Mouse (Mus musculus): ENCODE data around the gene Bpi. TPM values are rescaled to one million over a fixed set of nuclear protein-coding genes. Genes with fewer than 3 reads are reported as not detected.

The Bpi gene
- polyA plus RNA-seq, 1 experiment from 2014 or later, result not detected

- H3K36me3 ChIP-seq, result no peaks in the 10 kb centered on the region
- no peak for ATAC-seq (ENCODE audit: insufficient number of reproducible peaks, low FRiP score, low TSS enrichment, low read depth)
- H3K4me2 ChIP-seq (replicated peaks), result no peak overlapping the region
- H3K27me3 ChIP-seq, result no peaks in the 10 kb centered on the region
- H3K4me3 ChIP-seq (replicated peaks), result no peak overlapping the region
- no peaks in the 10 kb centered on the region for H3K9me3 ChIP-seq (replicated peaks)
- H3K9ac ChIP-seq, result no peak overlapping the region
- WGBS, result 23% methylated on average over 2 of the region's 2 CpGs
- no peak overlapping the region for H3K27ac ChIP-seq (replicated peaks)
- H3K4me1 ChIP-seq, result no peaks in the 10 kb centered on the region
Observed at GRCm38 (mm10) chr2:158273646-158274045, 15.8 kb downstream of the Bpi start.

GRCm38 (mm10) chr2:158275349-158275748 lies 17.5 kb downstream of the Bpi start:
- no peak for ATAC-seq (ENCODE audit: insufficient number of reproducible peaks, low FRiP score, low TSS enrichment, low read depth)
- 89% methylated on average over 3 of the region's 3 CpGs for WGBS

GRCm38 (mm10) chr2:158275811-158276210 lies 17.9 kb downstream of the Bpi start:
- no peaks in the 10 kb centered on the region for H3K27me3 ChIP-seq

More at GRCm38 (mm10) chr2:158275349-158275748, 17.5 kb downstream of the Bpi start:
- no peaks in the 10 kb centered on the region for H3K27me3 ChIP-seq
- no peak overlapping the region for H3K27ac ChIP-seq (replicated peaks)
- no peaks in the 10 kb centered on the region for H3K4me1 ChIP-seq
- H3K9ac ChIP-seq, result no peak overlapping the region
- no peak overlapping the region for H3K4me3 ChIP-seq (replicated peaks)
- no peak overlapping the region for H3K4me2 ChIP-seq (replicated peaks)
- no peaks in the 10 kb centered on the region for H3K36me3 ChIP-seq
- no peaks in the 10 kb centered on the region for H3K9me3 ChIP-seq (replicated peaks)

GRCm38 (mm10) chr2:158276451-158276850 lies 18.6 kb downstream of the Bpi start:
- H3K4me3 ChIP-seq (replicated peaks), result no peak overlapping the region
- no peaks in the 10 kb centered on the region for H3K27me3 ChIP-seq
- no peak overlapping the region for H3K4me2 ChIP-seq (replicated peaks)
- H3K36me3 ChIP-seq, result no peaks in the 10 kb centered on the region
- H3K4me1 ChIP-seq, result no peaks in the 10 kb centered on the region
- H3K9ac ChIP-seq, result no peak overlapping the region
- no peaks in the 10 kb centered on the region for H3K9me3 ChIP-seq (replicated peaks)
- ATAC-seq (ENCODE audit: insufficient number of reproducible peaks, low FRiP score, low TSS enrichment, low read depth), result no peak
- WGBS, result 66% methylated on average over 6 of the region's 6 CpGs
- no peak overlapping the region for H3K27ac ChIP-seq (replicated peaks)

More at GRCm38 (mm10) chr2:158275811-158276210, 17.9 kb downstream of the Bpi start:
- Histone ChIP-seq H3K36me3 (no peaks in the 10 kb centered on the region), H3K4me1 (no peaks in the 10 kb centered on the region), H3K4me2 (replicated peaks) (no peak overlapping the region), H3K4me3 (replicated peaks) (no peak overlapping the region), H3K27ac (replicated peaks) (no peak overlapping the region), H3K9me3 (replicated peaks) (no peaks in the 10 kb centered on the region), H3K9ac (no peak overlapping the region)
- WGBS, result 54% methylated on average over 4 of the region's 4 CpGs
- ATAC-seq (ENCODE audit: insufficient number of reproducible peaks, low FRiP score, low TSS enrichment, low read depth), result no peak

GRCm38 (mm10) chr2:158276878-158277277 lies 19.0 kb downstream of the Bpi start:
- no peak overlapping the region for H3K4me3 ChIP-seq (replicated peaks)
- 80% methylated on average over 4 of the region's 4 CpGs for WGBS
- 0 out of 2 replicates have a peak, but pooled peaks cover 2% of the 10 kb centered on the region for H3K4me1 ChIP-seq
- no peaks in the 10 kb centered on the region for H3K36me3 ChIP-seq
- H3K9ac ChIP-seq, result no peak overlapping the region
- no peak overlapping the region for H3K27ac ChIP-seq (replicated peaks)
- ATAC-seq (ENCODE audit: insufficient number of reproducible peaks, low FRiP score, low TSS enrichment, low read depth), result no peak
- no peaks in the 10 kb centered on the region for H3K9me3 ChIP-seq (replicated peaks)
- no peaks in the 10 kb centered on the region for H3K27me3 ChIP-seq
- no peak overlapping the region for H3K4me2 ChIP-seq (replicated peaks)

GRCm38 (mm10) chr2:158279656-158280055 lies 21.8 kb downstream of the Bpi start:
- no peak for ATAC-seq (ENCODE audit: insufficient number of reproducible peaks, low FRiP score, low TSS enrichment, low read depth)
- 87% methylated on average over 4 of the region's 4 CpGs for WGBS
- Histone ChIP-seq H3K27ac (replicated peaks) (no peak overlapping the region), H3K4me3 (replicated peaks) (no peak overlapping the region), H3K4me2 (replicated peaks) (no peak overlapping the region), H3K36me3 (no peaks in the 10 kb centered on the region), H3K9me3 (replicated peaks) (no peaks in the 10 kb centered on the region), H3K27me3 (no peaks in the 10 kb centered on the region), H3K9ac (no peak overlapping the region), H3K4me1 (0 out of 2 replicates have a peak, but pooled peaks cover 3% of the 10 kb centered on the region)

GRCm38 (mm10) chr2:158281497-158282205 lies 23.8 kb downstream of the Bpi start:
- H3K9ac ChIP-seq, result no peak overlapping the region
- 0 out of 2 replicates have a peak, but pooled peaks cover 3% of the 10 kb centered on the region for H3K4me1 ChIP-seq
- ATAC-seq (ENCODE audit: insufficient number of reproducible peaks, low FRiP score, low TSS enrichment, low read depth), result no peak
- no peaks in the 10 kb centered on the region for H3K36me3 ChIP-seq
- H3K4me3 ChIP-seq (replicated peaks), result no peak overlapping the region
- H3K4me2 ChIP-seq (replicated peaks), result no peak overlapping the region
- H3K27me3 ChIP-seq, result no peaks in the 10 kb centered on the region
- 58% methylated on average over 16 of the region's 16 CpGs for WGBS
- no peak overlapping the region for H3K27ac ChIP-seq (replicated peaks)
- H3K9me3 ChIP-seq (replicated peaks), result no peaks in the 10 kb centered on the region

- no peaks in the 10 kb centered on the region for H3K36me3 ChIP-seq
- no peak overlapping the region for H3K4me2 ChIP-seq (replicated peaks)
- no peaks in the 10 kb centered on the region for H3K9me3 ChIP-seq (replicated peaks)
- no peaks in the 10 kb centered on the region for H3K27me3 ChIP-seq
- no peak overlapping the region for H3K27ac ChIP-seq (replicated peaks)
- no peak overlapping the region for H3K4me3 ChIP-seq (replicated peaks)
- H3K4me1 ChIP-seq, result 0 out of 2 replicates have a peak, but pooled peaks cover 3% of the 10 kb centered on the region
- no peak for ATAC-seq (ENCODE audit: insufficient number of reproducible peaks, low FRiP score, low TSS enrichment, low read depth)
- H3K9ac ChIP-seq, result no peak overlapping the region
- 73% methylated on average over 7 of the region's 7 CpGs for WGBS
Observed at GRCm38 (mm10) chr2:158283136-158283535, 25.2 kb downstream of the Bpi start.

GRCm38 (mm10) chr2:158283771-158284170 lies 25.9 kb downstream of the Bpi start:
- 73% methylated on average over 6 of the region's 6 CpGs for WGBS

GRCm38 (mm10) chr2:158284571-158284970 lies 26.7 kb downstream of the Bpi start:
- ATAC-seq (ENCODE audit: insufficient number of reproducible peaks, low FRiP score, low TSS enrichment, low read depth), result no peak
- H3K27ac ChIP-seq (replicated peaks), result no peak overlapping the region
- WGBS, result 29% methylated on average over 11 of the region's 11 CpGs

More at GRCm38 (mm10) chr2:158283771-158284170, 25.9 kb downstream of the Bpi start:
- H3K4me2 ChIP-seq (replicated peaks), result no peak overlapping the region
- no peak overlapping the region for H3K9ac ChIP-seq
- no peaks in the 10 kb centered on the region for H3K27me3 ChIP-seq
- H3K4me3 ChIP-seq (replicated peaks), result no peak overlapping the region
- no peak for ATAC-seq (ENCODE audit: insufficient number of reproducible peaks, low FRiP score, low TSS enrichment, low read depth)
- H3K27ac ChIP-seq (replicated peaks), result no peak overlapping the region
- H3K4me1 ChIP-seq, result 0 out of 2 replicates have a peak, but pooled peaks cover 3% of the 10 kb centered on the region
- H3K9me3 ChIP-seq (replicated peaks), result no peaks in the 10 kb centered on the region
- H3K36me3 ChIP-seq, result no peaks in the 10 kb centered on the region

GRCm38 (mm10) chr2:158285655-158286054 lies 27.8 kb downstream of the Bpi start:
- no peak overlapping the region for H3K4me2 ChIP-seq (replicated peaks)
- H3K27ac ChIP-seq (replicated peaks), result no peak overlapping the region
- H3K36me3 ChIP-seq, result no peaks in the 10 kb centered on the region
- H3K27me3 ChIP-seq, result no peaks in the 10 kb centered on the region
- no peak overlapping the region for H3K9ac ChIP-seq
- ATAC-seq (ENCODE audit: insufficient number of reproducible peaks, low FRiP score, low TSS enrichment, low read depth), result no peak
- no peak overlapping the region for H3K4me3 ChIP-seq (replicated peaks)
- WGBS, result 46% methylated on average over 6 of the region's 6 CpGs
- 0 out of 2 replicates have a peak, but pooled peaks cover 3% of the 10 kb centered on the region for H3K4me1 ChIP-seq
- H3K9me3 ChIP-seq (replicated peaks), result no peaks in the 10 kb centered on the region

More at GRCm38 (mm10) chr2:158284571-158284970, 26.7 kb downstream of the Bpi start:
- Histone ChIP-seq H3K9me3 (replicated peaks) (no peaks in the 10 kb centered on the region), H3K4me2 (replicated peaks) (no peak overlapping the region), H3K27me3 (no peaks in the 10 kb centered on the region), H3K4me3 (replicated peaks) (no peak overlapping the region), H3K9ac (no peak overlapping the region), H3K36me3 (no peaks in the 10 kb centered on the region), H3K4me1 (0 out of 2 replicates have a peak, but pooled peaks cover 3% of the 10 kb centered on the region)

GRCm38 (mm10) chr2:158295700-158296099 lies 37.8 kb downstream of the Bpi start:
- Histone ChIP-seq H3K9me3 (replicated peaks) (no peaks in the 10 kb centered on the region), H3K27me3 (no peaks in the 10 kb centered on the region), H3K36me3 (no peaks in the 10 kb centered on the region), H3K4me1 (no peaks in the 10 kb centered on the region), H3K4me2 (replicated peaks) (no peak overlapping the region), H3K4me3 (replicated peaks) (no peak overlapping the region), H3K9ac (no peak overlapping the region), H3K27ac (replicated peaks) (no peak overlapping the region)
- ATAC-seq (ENCODE audit: insufficient number of reproducible peaks, low FRiP score, low TSS enrichment, low read depth), result peak; percentile 73
- 68% methylated on average over 9 of the region's 9 CpGs for WGBS

All from embryonic facial prominence, embryonic 15.5 days (tissue).